Mouse (Mus musculus) heart, embryonic 14.5 days (tissue): ENCODE results near the gene Btn1a1. TPM values are rescaled to one million over a fixed set of nuclear protein-coding genes. Genes with fewer than 3 reads are reported as not detected.

ENCODE experiments used
- ATAC-seq: fragments of 200-750 bp; cut with Nextera tagmentation; 2 replicates; pipeline ENCODE4 v1.8.0; 2017; ENCODE audit warnings: low read depth, moderate TSS enrichment; ENCODE audit not compliant: insufficient number of reproducible peaks, insufficient read depth, low FRiP score
- H3K27ac ChIP-seq, 2 experiments: fragments of 200-500 bp in 1 of 2; fragments of 300-500 bp in 1 of 2; sonication (generic) in 1 of 2; replicated peaks in 1 of 2; 2 replicates each; pipeline ENCODE4 v1.5.1; 2012 to 2014; ENCODE audit warnings: low read depth in 2 of 2, low read length in 2 of 2, control low read depth in 1 of 2, mild to moderate bottlenecking in 1 of 2, mixed read lengths in 1 of 2; ENCODE audit not compliant: control insufficient read depth in 1 of 2, insufficient read depth in 1 of 2
- H3K27me3 ChIP-seq: fragments of 300-500 bp; sonication (generic); 2 replicates; pipeline ENCODE4 v1.6.1; 2014; ENCODE audit warnings: mild to moderate bottlenecking, low read length, control low read depth; ENCODE audit not compliant: control insufficient read depth, insufficient read depth
- H3K36me3 ChIP-seq: fragments of 300-500 bp; sonication (generic); 2 replicates; pipeline ENCODE4 v1.6.1; 2014; ENCODE audit warnings: mild to moderate bottlenecking, control low read depth, low read length, mixed read lengths; ENCODE audit not compliant: control insufficient read depth, insufficient read depth
- H3K4me1 ChIP-seq, 2 experiments: fragments of 200-500 bp in 1 of 2; fragments of 300-500 bp in 1 of 2; sonication (generic) in 1 of 2; 2 replicates each; pipeline ENCODE4 v1.6.1; 2012 to 2014; ENCODE audit warnings: low read length in 2 of 2, control low read depth in 1 of 2, mixed read lengths in 1 of 2; ENCODE audit not compliant: control insufficient read depth in 2 of 2, insufficient read depth in 2 of 2
- H3K4me2 ChIP-seq: fragments of 300-500 bp; sonication (generic); 2 replicates; pipeline ENCODE4 v1.6.1; 2014; ENCODE audit warnings: mild to moderate bottlenecking, low read length
- H3K4me3 ChIP-seq, 2 experiments: fragments of 200-500 bp in 1 of 2; fragments of 300-500 bp in 1 of 2; sonication (generic) in 1 of 2; 2 replicates each; pipeline ENCODE4 v1.5.1; 2012 to 2014; ENCODE audit warnings: low read length in 2 of 2, mild to moderate bottlenecking in 2 of 2, control low read depth in 1 of 2, low read depth in 1 of 2, moderate library complexity in 1 of 2; ENCODE audit not compliant: control insufficient read depth in 1 of 2, insufficient read depth in 1 of 2
- H3K9ac ChIP-seq: fragments of 300-500 bp; sonication (generic); 2 replicates; pipeline ENCODE4 v1.6.1; 2014; ENCODE audit warnings: mild to moderate bottlenecking, low read length
- H3K9me3 ChIP-seq: fragments of 300-500 bp; sonication (generic); 2 replicates; pipeline ENCODE4 v1.6.1; 2016; ENCODE audit warnings: low read length, control low read depth; ENCODE audit not compliant: control insufficient read depth
- WGBS: fragments of 180-500 bp; shearing (Covaris S2); extraction: QIAGEN DNeasy Blood & Tissue Kit; methylation state at CpG from one replicate; pipeline ENCODE4 v1.1.7; 2014; 5-methylcytosine and 5-hydroxymethylcytosine counted together
- polyA plus RNA-seq: library from polyadenylated mRNA; unstranded; fragments of >200 nt; fragmentation: Nextera tagmentation; extraction: Ambion mirVana; gene quantifications from 2 replicates; pipeline ENCODE4 v1.2.1, GENCODE M21; 2014

The Btn1a1 gene
- 1.7 and 1.9 TPM in 2 replicates for polyA plus RNA-seq

DNA sequence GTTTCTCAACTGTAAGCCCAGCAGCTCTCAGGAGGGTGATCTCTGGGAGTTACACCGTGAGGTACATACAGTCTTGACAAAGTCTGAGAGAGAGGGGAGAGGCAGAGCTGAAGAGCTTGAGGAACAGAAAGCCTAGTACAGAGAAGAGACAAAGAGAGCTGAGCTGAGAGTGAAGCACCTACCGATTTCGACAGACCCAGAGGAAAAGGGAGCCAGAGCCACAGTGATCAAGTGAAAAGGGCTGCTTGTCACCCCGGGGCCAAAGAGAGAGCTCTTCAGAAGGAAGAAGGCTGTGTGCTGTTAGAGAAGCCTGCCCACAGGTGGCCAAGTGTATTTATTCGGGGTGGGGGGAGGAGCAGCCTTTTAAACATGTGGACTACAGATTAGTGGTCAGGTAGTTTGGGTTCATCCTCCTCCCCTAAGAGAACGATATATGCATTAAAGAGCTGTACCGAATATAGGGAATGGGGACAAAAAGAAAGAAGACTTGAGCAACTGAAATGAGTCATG is at the start of gene Btn1a1:
Btn1a1 (minus strand) TSS at position 302 of the 510 bp plus-strand sequence.
- Histone ChIP-seq H3K4me2 (peak within 1 kb of the TSS; percentile 80), H3K36me3 (no peaks in the 10 kb centered on the region), H3K9ac (peak within 1 kb of the TSS; percentile 76), H3K27me3 (no peaks in the 10 kb centered on the region), H3K4me1 (peaks cover 3 to 16% of the 10 kb centered on the region in 2 experiments; a peak in 3 of 4 replicates), H3K27ac (no peak within 1 kb of the TSS), H3K4me3 (peak within 1 kb of the TSS; percentile 62 to 66), H3K9me3 (no peaks in the 10 kb centered on the region)
- WGBS, result 2% methylated on average over 7 of the region's 7 CpGs
- no peak for ATAC-seq

DNA sequence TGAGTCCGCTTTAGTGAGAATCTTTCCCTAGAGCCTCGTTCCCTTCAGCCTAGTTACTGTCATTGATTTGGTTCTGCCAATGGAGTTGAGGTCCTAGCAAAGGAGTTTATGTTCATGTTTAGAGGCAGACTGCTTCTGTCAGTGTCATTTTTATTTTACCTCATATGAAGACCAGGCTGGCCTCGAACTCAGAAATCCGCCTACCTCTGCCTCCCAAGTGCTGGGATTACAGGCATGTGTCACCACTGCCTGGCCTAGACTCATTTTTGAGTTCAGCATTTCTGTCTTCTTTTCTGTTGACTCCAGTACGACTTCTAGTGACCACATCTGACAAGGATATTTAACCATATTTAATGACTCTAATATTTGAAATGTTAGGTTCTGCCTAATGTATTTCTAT is 49.6 kb upstream of the Btn1a1 start:
- peaks cover 3 to 5% of the 10 kb centered on the region in 2 experiments; a peak in 2 of 4 replicates for H3K4me1 ChIP-seq
- H3K9ac ChIP-seq, result no peak overlapping the region
- H3K4me3 ChIP-seq, result no peak overlapping the region
- H3K27ac ChIP-seq, result no peak overlapping the region
- no peaks in the 10 kb centered on the region for H3K9me3 ChIP-seq
- H3K4me2 ChIP-seq, result no peak overlapping the region
- ATAC-seq, result no peak
- H3K27me3 ChIP-seq, result no peaks in the 10 kb centered on the region
- WGBS, result 82% methylated on average over 5 of the region's 5 CpGs
- H3K36me3 ChIP-seq, result no peaks in the 10 kb centered on the region

DNA sequence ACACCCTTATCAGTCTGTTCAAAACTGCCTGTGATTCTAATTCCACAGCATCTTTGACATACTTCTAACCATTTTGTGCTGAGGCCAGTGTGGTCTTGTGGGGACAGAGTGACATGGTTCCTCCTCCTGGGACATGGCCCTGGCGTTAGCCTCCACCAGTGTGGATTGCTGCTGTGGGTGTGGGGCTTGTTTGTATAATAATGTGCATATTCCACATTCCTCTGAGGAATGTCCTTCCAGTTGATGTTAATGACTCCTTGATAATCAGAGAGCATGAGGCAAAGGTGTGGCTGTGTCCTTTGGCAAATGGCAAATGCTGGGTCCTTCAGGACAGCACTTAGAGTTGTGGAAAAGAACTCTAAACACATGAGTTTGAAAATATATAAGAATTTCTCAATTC is 47.8 kb upstream of the Btn1a1 start:
- no peak for ATAC-seq
- peaks cover 3 to 9% of the 10 kb centered on the region in 2 experiments; a peak in 2 of 4 replicates for H3K4me1 ChIP-seq
- H3K4me2 ChIP-seq, result no peak overlapping the region
- no peak overlapping the region for H3K4me3 ChIP-seq
- H3K9me3 ChIP-seq, result no peaks in the 10 kb centered on the region
- H3K27me3 ChIP-seq, result no peaks in the 10 kb centered on the region
- no peak overlapping the region for H3K27ac ChIP-seq
- no peaks in the 10 kb centered on the region for H3K36me3 ChIP-seq
- H3K9ac ChIP-seq, result no peak overlapping the region
- 68% methylated on average over 1 of the region's 1 CpGs for WGBS

DNA sequence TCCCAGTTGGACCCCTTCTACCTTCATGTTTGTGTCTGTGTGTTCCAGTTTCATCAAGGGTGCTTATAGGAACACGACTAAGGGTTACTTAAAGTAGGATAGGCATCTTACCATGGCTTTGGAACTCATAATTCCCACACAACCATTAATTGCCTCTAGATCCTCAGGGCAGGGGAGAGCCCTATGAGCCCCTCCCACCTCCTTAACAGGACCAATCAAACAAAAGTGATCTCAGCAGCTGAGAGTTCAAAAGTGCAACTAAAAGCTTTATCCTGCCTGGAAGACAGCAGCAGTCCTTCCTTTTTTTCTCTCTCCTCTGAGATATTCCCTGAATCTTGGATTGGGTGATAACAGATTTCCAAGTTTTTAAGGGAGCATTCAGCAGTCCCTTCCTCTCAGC is 44.4 kb upstream of the Btn1a1 start:
- no peak overlapping the region for H3K4me2 ChIP-seq
- H3K9ac ChIP-seq, result no peak overlapping the region
- peaks cover 14% of the 10 kb centered on the region in 2 experiments for H3K4me1 ChIP-seq
- ATAC-seq, result no peak
- no peaks in the 10 kb centered on the region for H3K9me3 ChIP-seq
- no peaks in the 10 kb centered on the region for H3K27me3 ChIP-seq
- H3K4me3 ChIP-seq, result no peak overlapping the region
- no peaks in the 10 kb centered on the region for H3K36me3 ChIP-seq
- 0 out of 4 replicates have a peak overlapping the region, but pooled peaks of 1 of the 2 experiments have one; percentile 5 for H3K27ac ChIP-seq
- WGBS, result 27% methylated on average over 1 of the region's 1 CpGs

DNA sequence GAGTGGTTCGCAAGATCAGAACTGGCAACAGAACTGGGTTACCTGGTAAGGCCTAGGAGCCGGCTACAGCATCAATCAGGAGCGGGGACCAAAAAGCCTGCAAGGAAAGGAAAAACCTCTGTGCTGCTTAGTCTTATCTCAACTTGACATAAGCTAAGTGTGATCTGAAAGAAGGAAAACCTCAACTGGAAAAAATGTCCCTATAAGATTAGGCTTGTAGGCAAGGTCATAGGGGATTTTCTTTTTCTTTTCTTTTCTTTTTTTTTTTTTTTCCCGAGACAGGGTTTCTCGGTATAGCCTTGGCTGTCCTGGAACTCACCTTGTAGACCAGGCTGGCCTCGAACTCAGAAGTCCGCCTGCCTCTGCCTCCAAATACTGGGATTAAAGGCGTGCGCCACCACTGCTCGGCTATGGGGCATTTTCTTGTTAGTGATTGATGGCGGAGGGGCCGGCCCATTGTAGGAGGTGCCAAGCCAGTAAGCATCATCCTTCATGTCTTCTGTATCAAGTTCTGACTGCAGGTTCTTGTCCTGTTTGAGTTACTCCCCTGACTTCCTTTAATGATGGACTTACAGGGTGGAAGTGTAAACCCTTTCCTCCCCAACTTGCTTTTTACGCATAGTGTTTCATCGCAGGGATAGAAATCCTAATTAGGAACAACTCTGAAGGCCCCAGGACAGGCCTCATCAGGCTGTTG is 41.3 kb upstream of the Btn1a1 start:
- Histone ChIP-seq H3K4me3 (no peak overlapping the region), H3K36me3 (no peaks in the 10 kb centered on the region), H3K4me2 (peak overlapping the region; percentile 63), H3K4me1 (peaks cover 14 to 23% of the 10 kb centered on the region in 2 experiments), H3K27me3 (no peaks in the 10 kb centered on the region), H3K9ac (no peak overlapping the region), H3K9me3 (no peaks in the 10 kb centered on the region), H3K27ac (peak overlapping the region in 1 of 2 experiments; percentile 9; a peak in 1 of 4 replicates)
- ATAC-seq, result no peak
- 30% methylated on average over 14 of the region's 14 CpGs for WGBS

DNA sequence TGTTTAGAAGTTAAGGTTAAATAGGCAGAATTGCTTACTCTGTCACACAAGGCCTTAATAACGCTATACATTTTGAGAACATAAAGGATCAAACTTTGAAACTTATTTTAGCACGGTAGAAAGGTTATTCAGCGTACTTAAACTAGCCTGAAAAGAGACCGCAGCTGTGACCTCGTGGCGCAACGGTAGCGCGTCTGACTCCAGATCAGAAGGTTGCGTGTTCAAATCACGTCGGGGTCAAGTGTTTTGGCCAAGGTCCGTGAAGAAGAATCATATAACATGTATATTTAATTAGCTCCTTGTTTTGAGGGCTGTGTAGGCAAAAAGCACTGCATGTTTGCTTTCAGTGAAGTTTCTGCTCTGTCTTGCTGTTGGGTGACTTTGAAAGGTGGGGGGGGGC is 40.6 kb upstream of the Btn1a1 start:
- peak overlapping the region in 1 of 2 experiments; percentile 35; a peak in 1 of 4 replicates for H3K27ac ChIP-seq
- peak overlapping the region in 1 of 2 experiments; percentile 33; a peak in 2 of 4 replicates for H3K4me3 ChIP-seq
- no peak for ATAC-seq
- H3K4me2 ChIP-seq, result peak overlapping the region; percentile 63
- H3K36me3 ChIP-seq, result no peaks in the 10 kb centered on the region
- peaks cover 14 to 27% of the 10 kb centered on the region in 2 experiments for H3K4me1 ChIP-seq
- H3K9me3 ChIP-seq, result no peaks in the 10 kb centered on the region
- no peaks in the 10 kb centered on the region for H3K27me3 ChIP-seq
- WGBS, result 10% methylated on average over 13 of the region's 13 CpGs
- H3K9ac ChIP-seq, result peak overlapping the region; percentile 68

DNA sequence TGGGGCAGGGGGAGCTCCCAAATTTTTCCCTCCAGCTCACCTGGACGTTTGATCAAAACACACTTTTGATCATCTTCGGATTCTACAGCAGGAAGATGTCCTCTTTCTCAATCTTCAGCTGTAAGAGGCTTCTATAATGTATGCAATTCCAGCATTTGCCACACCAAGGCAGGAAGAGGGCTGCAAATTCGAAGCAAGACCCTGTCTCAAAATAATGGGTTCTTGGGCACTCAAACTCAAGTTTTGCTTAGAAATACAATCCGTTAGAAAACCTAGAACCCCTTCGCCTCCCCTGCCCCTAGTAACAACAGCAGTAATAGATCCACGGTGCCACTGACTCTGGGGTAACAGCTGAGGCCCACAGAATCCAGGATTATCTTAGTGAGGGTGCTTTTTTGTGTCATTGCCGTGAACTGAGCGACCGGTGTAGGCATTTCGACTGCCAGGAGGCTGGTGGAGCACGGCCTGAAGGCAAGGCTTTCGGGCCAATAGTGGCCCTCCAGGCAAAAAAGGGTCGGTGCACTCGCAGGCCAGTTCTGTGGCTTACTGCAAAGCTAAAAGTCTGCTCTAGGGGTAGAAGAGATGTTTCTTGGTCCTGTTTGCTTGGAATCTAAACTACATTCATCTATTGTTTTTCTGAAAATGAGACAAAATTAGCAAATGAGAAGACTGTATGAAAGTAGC is 40.1 kb upstream of the Btn1a1 start:
- ATAC-seq, result no peak
- 8% methylated on average over 14 of the region's 14 CpGs for WGBS
- Histone ChIP-seq H3K9ac (peak overlapping the region; percentile 68), H3K9me3 (no peaks in the 10 kb centered on the region), H3K27me3 (no peaks in the 10 kb centered on the region), H3K36me3 (no peaks in the 10 kb centered on the region), H3K4me3 (peak overlapping the region; percentile 33 to 40), H3K4me2 (peak overlapping the region; percentile 63), H3K27ac (peak overlapping the region; percentile 35 to 57; a peak in 3 of 4 replicates), H3K4me1 (peaks cover 14 to 27% of the 10 kb centered on the region in 2 experiments)
